Mouse (Mus musculus) liver, embryonic 18 days (tissue): Measurements from ENCODE around the gene Zfp53. TPM values are rescaled to one million over a fixed set of nuclear protein-coding genes. Genes with fewer than 3 reads are reported as not detected.

Experiments used
- polyA plus RNA-seq: library from polyadenylated mRNA; depleted of rRNA; stranded (reverse); fragments of >200 nt; gene quantifications from 2 replicates; pipeline ENCODE4 v1.2.3, GENCODE M21; 2012; rRNA removed

Zfp53 gene
- 1.6 TPM in 2 replicates for polyA plus RNA-seq

DNA sequence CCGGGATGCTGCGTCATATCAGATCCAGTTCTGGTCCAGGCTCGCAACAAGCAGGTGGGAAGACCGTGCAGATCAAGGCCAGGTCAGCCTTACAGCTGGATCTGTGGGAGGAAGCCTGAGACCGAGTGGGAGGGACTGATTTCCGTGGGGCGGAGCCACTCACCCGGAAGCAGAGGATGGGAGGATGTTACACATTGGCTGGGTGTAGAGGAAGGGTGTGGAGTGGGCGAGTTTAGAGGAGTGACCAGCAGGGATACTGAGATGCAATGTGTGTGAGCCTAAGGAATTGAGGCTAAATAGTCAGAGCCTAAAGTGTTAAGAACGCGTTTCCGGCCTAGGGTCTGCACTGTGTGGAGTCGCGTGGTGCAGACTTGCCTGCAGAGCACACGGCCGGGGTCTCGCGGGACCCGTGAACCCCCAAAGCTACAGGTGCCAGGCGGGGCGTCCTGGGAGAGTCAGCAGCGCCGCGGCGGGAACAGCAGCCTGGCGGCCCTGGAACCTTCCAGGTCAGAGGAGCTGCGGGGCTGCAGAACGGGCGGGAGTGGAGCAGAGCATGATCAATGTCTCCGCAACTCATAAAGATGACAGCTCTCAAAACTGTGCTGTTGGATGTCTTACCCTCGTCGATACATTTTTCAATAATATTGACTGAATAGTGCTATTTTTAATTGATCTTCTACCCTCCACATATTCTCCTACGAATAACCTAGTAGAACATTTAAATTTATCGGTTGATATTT lies at the start of gene Zfp53:
Gene Zfp53, plus strand, starts transcription at position 239 of the 740 bp plus-strand sequence.

DNA sequence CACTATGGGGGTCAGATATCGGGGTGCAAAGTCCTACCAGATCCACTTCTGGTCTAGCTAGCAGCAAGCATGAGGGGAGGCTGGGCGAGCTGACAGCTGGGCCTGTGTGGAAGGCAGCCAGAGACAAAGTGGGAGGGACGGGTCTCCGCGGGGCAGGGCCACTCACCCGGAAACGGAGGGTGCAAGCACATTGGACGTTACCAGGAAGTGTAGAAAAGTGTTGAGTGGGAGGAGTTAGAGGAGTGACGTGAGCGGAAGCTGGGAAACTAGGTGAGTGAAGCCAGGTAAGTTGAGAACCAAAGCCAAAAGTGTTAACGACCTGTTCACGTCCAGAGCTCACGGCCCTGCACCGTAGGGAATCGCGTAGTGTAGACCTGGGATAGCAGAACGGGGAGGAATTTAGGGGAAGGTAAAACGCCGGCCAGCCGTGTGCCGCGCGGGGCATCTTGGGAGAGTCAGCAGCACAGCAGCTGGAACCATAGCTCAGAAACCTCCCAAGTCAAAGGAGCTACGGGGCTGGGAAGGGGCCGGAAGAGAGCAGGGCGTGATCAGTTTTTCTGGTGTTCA lies 38.6 kb upstream of the Zfp53 start, which contains the start of gene Zfp51:
Gene Zfp51, plus strand, starts transcription at position 237 of the 567 bp plus-strand sequence.

DNA sequence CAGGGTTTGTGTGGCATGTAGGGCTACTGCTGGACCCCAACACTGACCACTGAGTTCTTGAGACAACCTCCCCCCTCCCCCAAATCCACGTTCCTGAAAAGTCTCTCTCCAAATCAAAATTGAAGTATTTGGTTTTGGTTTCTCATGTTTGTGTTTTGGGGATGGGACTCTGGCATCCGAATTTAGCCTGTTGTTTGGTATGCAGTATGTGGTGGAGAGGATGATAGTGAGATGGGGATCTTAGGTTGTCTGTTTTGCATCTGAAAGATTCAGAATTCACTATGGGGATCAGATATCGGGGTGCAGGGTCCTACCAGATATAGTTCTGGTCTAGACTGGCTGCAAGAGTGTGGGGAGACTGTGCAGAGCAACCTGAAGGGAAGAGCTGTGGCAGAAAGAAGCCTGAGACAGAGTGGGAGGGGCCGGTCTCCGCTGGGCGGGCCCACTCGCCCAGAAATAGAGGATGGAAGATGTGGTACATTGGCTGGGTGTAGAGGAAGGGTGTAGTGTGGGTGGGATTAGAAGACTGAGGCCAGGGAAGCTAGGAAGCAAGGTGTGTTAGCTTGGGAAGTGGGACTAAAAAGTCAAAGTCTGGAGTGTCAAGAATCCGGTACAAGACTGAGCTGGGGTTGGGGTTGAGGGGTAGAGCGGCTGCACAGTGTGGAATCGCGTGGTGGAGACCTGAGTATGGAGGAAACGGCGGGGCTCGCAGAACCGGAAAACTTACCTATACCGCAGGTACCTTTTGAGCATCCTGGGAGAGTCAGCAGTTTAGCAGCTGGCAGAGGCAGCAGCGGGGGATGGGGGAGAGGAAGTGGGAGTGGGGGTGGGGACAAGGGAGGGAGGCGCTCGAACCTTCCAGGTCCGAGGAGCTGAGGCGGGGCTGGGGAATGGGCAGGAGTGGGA lies 46.6 kb downstream of the Zfp53 start, which contains the start of gene Zfp52:
Gene Zfp52, plus strand, starts transcription at position 444 of the 906 bp plus-strand sequence.

Other genes with a start within 250 kb of the Zfp53 start
- gene Vmn1r235, start 232.6 kb upstream of the Zfp53 start, polyA plus RNA-seq, result not detected in 2 replicates
- not detected in 2 replicates for gene Vmn1r236, start 206.1 kb upstream of the Zfp53 start, polyA plus RNA-seq
- gene Vmn1r237, start 177.1 kb upstream of the Zfp53 start, polyA plus RNA-seq, result not detected in 2 replicates
- gene Zfp677, start 105.2 kb upstream of the Zfp53 start, polyA plus RNA-seq, result 0.28 and 0.34 TPM in 2 replicates
- gene Zfp54, start 65.8 kb upstream of the Zfp53 start, polyA plus RNA-seq, result 1.0 and 1.1 TPM in 2 replicates
- gene Zfp51, start 38.6 kb upstream of the Zfp53 start, polyA plus RNA-seq, result 2.3 and 2.4 TPM in 2 replicates
- gene Zfp52, start 46.5 kb downstream of the Zfp53 start, polyA plus RNA-seq, result 0.53 and 0.56 TPM in 2 replicates
- gene Zfp948, start 78.0 kb downstream of the Zfp53 start, polyA plus RNA-seq, result 2.6 and 2.9 TPM in 2 replicates
- 0.88 and 0.94 TPM in 2 replicates for gene Zfp983, start 161.6 kb downstream of the Zfp53 start, polyA plus RNA-seq
- gene Gm10226, start 202.9 kb downstream of the Zfp53 start, polyA plus RNA-seq, result 0.75 and 3.8 TPM in 2 replicates
- 2.8 and 3.4 TPM in 2 replicates for gene Zfp760, start 218.7 kb downstream of the Zfp53 start, polyA plus RNA-seq
- gene Zfp229, start 241.8 kb downstream of the Zfp53 start, polyA plus RNA-seq, result 1.0 TPM in 2 replicates